Mouse (Mus musculus): Measurements from ENCODE around the gene Blnk.

The Blnk gene

GRCm38 (mm10) chr19:40994057-40994585 lies at the start of gene Blnk:
Blnk (minus strand) TSS chr19:40994535.
- peak; percentile 95 for DNase-seq (ENCODE audit: low read depth, low spot score)

DNA sequence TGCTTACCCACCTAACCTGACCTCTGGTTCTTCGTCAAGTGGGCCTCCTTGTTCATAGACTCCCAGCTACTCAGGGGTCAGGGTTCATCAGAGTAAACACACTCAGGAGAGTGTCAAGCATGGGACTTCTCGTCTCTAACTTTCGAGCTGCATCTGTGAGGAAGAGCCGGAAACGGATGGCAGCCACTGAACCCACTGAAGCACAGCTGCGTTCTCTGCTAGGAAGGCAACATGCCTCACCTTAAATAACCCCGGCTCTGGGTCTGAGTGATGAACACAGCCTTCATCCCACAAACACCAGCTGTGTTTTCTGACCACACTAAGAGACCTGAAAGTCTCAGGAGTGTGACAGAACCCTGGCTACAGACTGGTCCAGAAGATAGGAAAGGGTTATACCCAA lies 44.8 kb upstream of the Blnk start:
- peak; percentile 35 for DNase-seq (ENCODE audit: low read depth, low spot score)

DNA sequence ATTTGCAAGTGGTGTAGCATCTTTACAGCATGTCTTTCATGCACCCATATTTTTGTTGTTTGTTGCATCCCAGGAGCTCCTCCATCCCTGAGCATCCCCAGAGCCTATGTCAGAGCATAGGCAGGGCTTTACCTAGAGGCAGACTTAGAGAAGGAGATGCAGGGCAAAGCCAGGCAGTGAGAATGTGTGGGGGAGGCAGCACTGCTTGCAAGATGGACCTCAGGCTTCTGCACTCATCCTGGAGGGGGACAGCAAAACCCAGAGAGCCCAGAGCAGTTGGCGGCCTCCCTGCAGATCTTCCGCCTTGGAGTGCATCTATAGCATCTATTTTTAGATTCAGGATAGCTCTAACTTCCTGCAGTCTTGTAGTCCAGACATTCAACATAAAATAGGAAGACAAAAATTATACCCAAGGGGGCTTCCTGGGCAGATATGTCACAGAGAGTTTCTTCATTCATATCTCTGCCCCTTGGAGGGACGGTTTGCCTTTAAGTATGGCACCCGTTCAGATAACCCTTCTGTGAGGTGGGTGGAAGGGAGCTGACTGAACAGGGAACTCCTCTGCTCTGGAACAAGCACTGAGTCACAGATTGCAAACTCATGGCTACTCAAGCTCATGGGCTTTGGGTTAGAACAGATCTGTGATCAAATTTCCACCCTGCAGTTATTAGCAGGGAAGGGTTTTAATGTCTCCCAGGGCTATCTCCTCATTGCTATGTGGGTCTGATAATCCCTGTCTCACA lies 41.6 kb upstream of the Blnk start:
- DNase-seq (ENCODE audit: low read depth, low spot score) = no peak

- DNase-seq (ENCODE audit: low read depth, low spot score) = no peak
Measured at GRCm38 (mm10) chr19:41031869-41032268, 37.5 kb upstream of the Blnk start.

- DNase-seq (ENCODE audit: low read depth, low spot score) = no peak
Measured at GRCm38 (mm10) chr19:41031009-41031408, 36.7 kb upstream of the Blnk start.

GRCm38 (mm10) chr19:41030161-41030560 lies 35.8 kb upstream of the Blnk start:
- DNase-seq (ENCODE audit: low read depth, low spot score) = no peak

DNA sequence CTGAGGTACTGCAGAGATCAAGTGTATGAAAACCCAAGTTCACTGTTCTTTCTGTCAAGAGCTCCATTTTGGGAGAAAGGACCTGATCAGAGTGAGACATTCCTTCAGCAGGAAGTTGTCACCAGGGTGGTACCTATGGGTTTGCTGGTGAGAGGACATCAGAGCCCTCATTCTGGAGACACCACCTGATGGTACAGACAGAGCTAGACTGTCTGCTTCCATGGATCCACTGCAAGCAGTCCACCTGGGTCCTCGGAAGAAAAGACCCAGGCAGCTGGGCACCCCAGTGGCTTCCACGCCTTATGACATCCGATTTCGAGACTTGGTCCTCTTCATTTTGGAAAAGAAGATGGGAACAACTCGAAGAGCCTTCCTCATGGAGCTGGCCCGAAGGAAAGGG lies 34.9 kb upstream of the Blnk start, which contains the start of gene Dntt:
Dntt (plus strand) TSS at position 57 of the 400 bp plus-strand sequence.
- DNase-seq (ENCODE audit: low read depth, low spot score) = no peak

GRCm38 (mm10) chr19:41027601-41028000 lies 33.3 kb upstream of the Blnk start:
- no peak for DNase-seq (ENCODE audit: low read depth, low spot score)

DNA sequence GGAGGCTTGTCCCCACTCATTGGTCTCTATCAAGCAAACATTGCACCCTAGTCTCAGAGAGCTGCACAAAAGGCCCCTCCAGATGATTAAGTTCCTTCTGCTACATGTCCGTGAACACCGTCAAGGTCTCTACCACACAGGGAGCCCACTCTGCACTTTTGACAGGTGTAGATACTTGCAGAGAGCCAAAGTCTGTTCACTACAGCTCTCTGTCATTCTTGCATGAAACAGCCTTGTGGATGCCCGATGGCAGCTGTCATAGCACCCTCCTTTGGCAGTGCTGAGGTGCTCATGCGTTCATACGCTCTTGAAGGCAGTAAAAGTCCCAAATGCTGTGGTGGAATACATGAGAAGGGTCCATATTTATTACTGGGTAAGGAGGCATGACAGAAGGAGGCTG lies 32.7 kb upstream of the Blnk start:
- DNase-seq (ENCODE audit: low read depth, low spot score) = no peak

DNA sequence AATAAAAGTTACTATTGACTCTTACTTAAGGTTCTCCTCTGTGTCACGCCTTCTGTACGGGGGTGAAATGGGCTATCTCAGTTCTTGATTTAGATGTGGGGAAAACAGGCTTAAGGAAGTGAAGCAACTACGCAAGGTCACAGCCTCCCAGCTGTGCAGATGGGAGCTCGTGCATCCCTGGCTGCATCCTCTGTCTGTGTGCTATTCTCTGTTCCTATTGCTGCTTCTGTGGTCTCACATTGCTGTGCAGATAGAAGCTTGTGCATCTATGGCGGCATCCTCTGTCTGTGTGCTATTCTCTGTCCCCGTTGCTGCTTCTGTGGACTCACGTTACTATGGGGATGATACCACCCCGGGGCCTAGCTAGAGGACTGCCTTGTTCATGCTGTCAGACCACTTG lies 32.2 kb upstream of the Blnk start:
- DNase-seq (ENCODE audit: low read depth, low spot score) = peak; percentile 26

DNA sequence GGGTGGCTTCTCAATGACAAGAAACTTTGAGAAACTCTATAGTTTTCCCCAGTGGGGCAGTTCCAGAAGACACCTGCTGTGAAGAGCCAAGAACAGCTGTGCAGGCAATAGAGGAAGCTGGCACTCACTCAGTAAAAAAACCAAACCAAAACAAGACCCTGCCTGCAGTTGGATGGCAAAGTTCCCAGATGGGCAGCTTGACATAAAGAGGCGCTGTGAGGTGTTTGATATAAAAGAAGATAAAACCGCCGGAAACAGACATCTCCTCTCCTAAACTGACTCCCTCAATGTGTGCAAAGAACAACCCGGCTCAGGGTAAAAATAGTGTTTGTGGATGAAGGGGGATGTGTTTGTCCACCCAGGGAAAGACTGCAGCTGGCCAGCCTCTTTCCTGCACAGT lies 27.9 kb upstream of the Blnk start:
- no peak for DNase-seq (ENCODE audit: low read depth, low spot score)

DNA sequence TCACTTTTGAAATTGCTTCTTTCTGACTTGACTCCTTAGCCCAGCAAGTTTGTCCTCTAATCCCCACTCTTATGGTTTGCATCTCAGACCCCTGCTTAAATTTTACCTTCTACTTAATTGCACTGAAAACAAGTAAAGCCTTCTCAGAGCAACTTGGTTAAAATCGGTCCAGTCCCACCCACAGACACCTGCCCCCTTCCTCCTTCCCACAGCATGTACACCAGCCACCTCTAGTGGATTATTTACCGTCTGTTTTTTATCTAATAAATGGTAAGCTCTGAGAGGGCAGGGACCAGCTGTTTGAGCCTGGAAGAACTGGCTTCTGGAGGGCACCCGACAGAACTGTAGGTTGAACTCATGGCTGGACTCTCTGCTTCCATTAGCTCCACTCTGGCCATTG lies 26.2 kb upstream of the Blnk start:
- no peak for DNase-seq (ENCODE audit: low read depth, low spot score)

GRCm38 (mm10) chr19:41019164-41019675 lies 24.9 kb upstream of the Blnk start:
- no peak for DNase-seq (ENCODE audit: low read depth, low spot score)

- DNase-seq (ENCODE audit: low read depth, low spot score) = peak; percentile 87
Measured at GRCm38 (mm10) chr19:41015951-41016716, 21.8 kb upstream of the Blnk start.

- DNase-seq (ENCODE audit: low read depth, low spot score) = no peak
Measured at GRCm38 (mm10) chr19:41014003-41014402, 19.7 kb upstream of the Blnk start.

DNA sequence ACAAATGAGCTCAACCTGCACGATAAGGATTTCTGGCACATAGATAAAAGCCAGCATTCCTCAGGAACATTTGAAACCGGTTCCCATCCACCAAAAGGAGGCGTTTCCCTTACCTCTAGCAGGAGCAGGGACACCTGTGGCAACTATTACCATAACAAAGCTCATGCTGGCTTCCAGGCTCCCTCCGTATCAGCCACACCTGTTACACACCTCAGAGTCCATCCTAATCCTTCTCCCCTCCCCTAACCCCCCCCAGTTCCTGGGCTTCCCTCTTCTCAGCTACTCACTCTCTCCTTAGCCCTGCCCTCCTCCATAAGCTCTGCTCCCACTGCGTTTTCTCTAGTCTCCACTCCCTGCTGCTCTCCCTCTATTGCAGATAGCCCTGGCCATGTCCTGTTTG lies 19.3 kb upstream of the Blnk start:
- no peak for DNase-seq (ENCODE audit: low read depth, low spot score)

- DNase-seq (ENCODE audit: low read depth, low spot score) = no peak
Measured at GRCm38 (mm10) chr19:41011676-41012075, 17.3 kb upstream of the Blnk start.

DNA sequence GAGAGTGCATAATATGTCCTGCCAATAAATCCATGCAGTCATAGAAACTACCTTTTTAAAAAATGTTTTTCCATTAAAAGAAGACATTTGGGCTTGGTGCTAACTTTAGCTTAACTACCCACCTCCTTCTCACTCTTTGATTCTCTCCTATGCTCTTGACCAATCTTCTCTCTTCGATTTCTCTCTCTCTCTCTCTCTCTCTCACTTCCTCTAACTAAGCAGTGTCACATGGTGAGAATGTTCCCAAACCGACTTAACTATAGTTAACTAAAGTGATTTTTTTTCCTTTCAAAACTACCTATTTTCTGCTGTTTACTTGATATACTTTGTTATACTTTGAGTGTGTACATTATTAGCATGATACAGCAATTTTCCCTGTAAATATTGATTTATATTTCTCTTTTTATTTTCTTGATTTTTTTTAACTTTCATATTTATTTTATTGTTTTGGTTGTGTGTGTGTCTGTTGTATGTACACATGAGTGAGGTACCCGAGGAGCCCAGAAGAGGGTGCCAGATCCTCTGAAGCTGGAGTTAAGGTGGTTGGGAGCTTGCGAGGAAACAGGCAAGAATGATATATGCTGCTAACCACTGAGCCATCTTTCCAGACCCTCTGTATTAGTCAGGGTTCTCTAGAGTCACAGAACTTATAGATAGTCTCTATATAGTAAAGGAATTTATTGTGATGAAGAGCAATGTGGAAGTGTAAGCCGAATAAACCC lies 14.5 kb upstream of the Blnk start:
- peak; percentile 28 for DNase-seq (ENCODE audit: low read depth, low spot score)

DNA sequence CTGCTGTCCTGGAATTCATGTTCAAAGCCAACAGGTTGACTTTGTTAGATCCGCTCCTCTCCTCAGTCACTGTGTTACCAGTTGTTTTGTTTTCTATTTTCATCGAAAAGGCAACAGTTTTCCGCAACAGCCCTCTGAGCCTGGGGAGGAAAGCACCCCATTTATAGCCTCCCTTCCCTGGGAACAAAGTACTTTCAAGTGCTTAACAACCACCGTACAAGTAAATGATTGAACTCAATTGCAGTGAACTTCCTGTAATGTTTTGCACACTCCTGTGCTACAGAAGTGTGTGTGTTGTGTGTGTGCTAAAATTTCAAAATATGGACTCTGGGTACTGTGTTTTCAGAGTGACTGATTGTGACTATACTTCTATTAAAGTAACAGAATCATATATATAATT lies 13.4 kb upstream of the Blnk start:
- no peak for DNase-seq (ENCODE audit: low read depth, low spot score)

- no peak for DNase-seq (ENCODE audit: low read depth, low spot score)
Measured at GRCm38 (mm10) chr19:41007326-41007725, 13.0 kb upstream of the Blnk start.

DNA sequence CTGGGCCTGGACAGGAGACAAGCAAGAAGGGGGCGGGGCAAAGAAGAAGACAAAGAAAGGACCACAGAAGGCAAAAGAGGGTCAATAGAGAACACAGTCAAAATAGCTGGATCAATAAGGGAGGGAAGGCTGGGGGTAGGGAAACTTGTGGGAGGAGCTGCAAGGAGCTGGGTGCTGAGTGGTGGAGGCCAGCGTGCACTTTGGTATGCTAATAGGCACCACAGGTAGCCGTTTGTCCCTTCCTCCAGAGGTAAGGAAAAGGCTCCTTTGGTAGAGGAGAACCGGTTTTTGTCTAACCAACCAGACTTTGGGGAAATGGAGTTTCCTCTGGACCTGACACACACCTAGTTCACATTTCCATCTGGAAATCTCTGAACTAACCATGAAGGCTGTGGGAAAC lies 12.3 kb upstream of the Blnk start:
- DNase-seq (ENCODE audit: low read depth, low spot score) = no peak
